Mouse (Mus musculus): Measurements from ENCODE around the gene Nupr1.
A peak's percentile ranks its signal among the peaks of the same experiment; 100 is the strongest.

DNA sequence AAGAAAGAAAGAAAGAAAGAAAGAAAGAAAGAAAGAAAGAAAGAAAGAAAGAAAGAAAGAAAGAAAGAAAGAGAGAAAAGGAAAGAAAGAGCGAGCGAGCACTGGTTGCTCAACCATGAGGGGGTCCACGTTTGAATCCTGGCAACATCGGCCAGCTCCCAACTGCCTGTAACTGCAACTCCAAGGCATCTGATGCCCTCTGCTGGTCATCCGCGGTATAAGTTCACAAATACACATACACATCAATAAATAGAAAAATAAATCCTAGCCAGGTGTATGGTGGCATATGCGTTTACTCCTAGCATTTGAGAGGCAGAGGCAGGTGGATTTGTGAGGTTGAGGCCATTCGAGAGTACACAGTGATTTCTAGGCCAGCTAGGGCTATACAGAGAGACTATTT lies 53.7 kb downstream of the Nupr1 start:
- peak; percentile 86 for TF ChIP-seq CTCF (IDR thresholded peaks at IDR 0.05; ENCODE audit: low read depth)
- TF ChIP-seq EP300 (IDR thresholded peaks at IDR 0.05; ENCODE audit: low read depth): no peak

Data from liver, embryonic 14.5 days (tissue).